Mouse (Mus musculus) myocyte (in vitro differentiated cells): ENCODE measurements around the gene Plscr3.
A peak's percentile ranks its signal among the peaks of the same experiment; 100 is the strongest.

ENCODE experiments used
- CEBPB ChIP-seq: IDR thresholded peaks from 2 replicates; pipeline ENCODE4 v1.6.1; 2011; ENCODE audit warnings: mild to moderate bottlenecking, moderate library complexity; ENCODE audit not compliant: poor library complexity, insufficient read depth, severe bottlenecking
- E2F4 ChIP-seq: IDR thresholded peaks from one replicate; pipeline ENCODE4 v1.6.1; 2011; ENCODE audit warnings: mild to moderate bottlenecking, control low read depth, moderate library complexity; ENCODE audit not compliant: insufficient read depth
- MAX ChIP-seq: IDR thresholded peaks from one replicate; pipeline ENCODE4 v1.6.1; 2011; ENCODE audit warnings: low read depth, mild to moderate bottlenecking, control low read depth
- MYOD1 ChIP-seq, 3 experiments: IDR thresholded peaks; one replicate each; pipeline ENCODE4 v1.6.1; 2011; ENCODE audit warnings: control low read depth in 2 of 3, low read depth in 2 of 3, mild to moderate bottlenecking in 2 of 3, moderate library complexity in 1 of 3; ENCODE audit not compliant: insufficient read length in 2 of 3, control insufficient read depth in 1 of 3
- MYOG ChIP-seq, 3 experiments: IDR thresholded peaks; one replicate each; pipeline ENCODE4 v1.6.1; 2011; ENCODE audit warnings: control low read depth in 2 of 3, low read depth in 2 of 3, mild to moderate bottlenecking in 2 of 3; ENCODE audit not compliant: insufficient read length in 2 of 3, control insufficient read depth in 1 of 3, insufficient read depth in 1 of 3
- POLR2A ChIP-seq: IDR thresholded peaks from one replicate; pipeline ENCODE4 v1.6.1; 2011; ENCODE audit warnings: low read depth, mild to moderate bottlenecking, control low read depth, moderate library complexity; ENCODE audit not compliant: insufficient read length
- POLR2AphosphoS2 ChIP-seq: IDR thresholded peaks from one replicate; pipeline ENCODE4 v1.6.1; 2011; ENCODE audit warnings: low read depth, control low read depth; ENCODE audit not compliant: insufficient read length
- REST ChIP-seq: IDR thresholded peaks from one replicate; pipeline ENCODE4 v1.6.1; 2011; ENCODE audit warnings: mild to moderate bottlenecking, control low read depth, moderate library complexity; ENCODE audit not compliant: insufficient read depth, insufficient read length
- SRF ChIP-seq: IDR thresholded peaks from one replicate; pipeline ENCODE4 v1.6.1; 2011; ENCODE audit warnings: low read depth; ENCODE audit not compliant: control insufficient read depth, insufficient read length
- TCF12 ChIP-seq: IDR thresholded peaks from one replicate; pipeline ENCODE4 v1.6.1; 2011; ENCODE audit warnings: mild to moderate bottlenecking, control low read depth; ENCODE audit not compliant: poor library complexity, insufficient read depth, severe bottlenecking
- TCF3 ChIP-seq: IDR thresholded peaks from one replicate; pipeline ENCODE4 v1.6.1; 2011; ENCODE audit warnings: low read depth, control low read depth; ENCODE audit not compliant: insufficient read length
- USF1 ChIP-seq: IDR thresholded peaks from one replicate; pipeline ENCODE4 v1.6.1; 2011; ENCODE audit warnings: low read depth, mild to moderate bottlenecking, control low read depth, moderate library complexity

DNA sequence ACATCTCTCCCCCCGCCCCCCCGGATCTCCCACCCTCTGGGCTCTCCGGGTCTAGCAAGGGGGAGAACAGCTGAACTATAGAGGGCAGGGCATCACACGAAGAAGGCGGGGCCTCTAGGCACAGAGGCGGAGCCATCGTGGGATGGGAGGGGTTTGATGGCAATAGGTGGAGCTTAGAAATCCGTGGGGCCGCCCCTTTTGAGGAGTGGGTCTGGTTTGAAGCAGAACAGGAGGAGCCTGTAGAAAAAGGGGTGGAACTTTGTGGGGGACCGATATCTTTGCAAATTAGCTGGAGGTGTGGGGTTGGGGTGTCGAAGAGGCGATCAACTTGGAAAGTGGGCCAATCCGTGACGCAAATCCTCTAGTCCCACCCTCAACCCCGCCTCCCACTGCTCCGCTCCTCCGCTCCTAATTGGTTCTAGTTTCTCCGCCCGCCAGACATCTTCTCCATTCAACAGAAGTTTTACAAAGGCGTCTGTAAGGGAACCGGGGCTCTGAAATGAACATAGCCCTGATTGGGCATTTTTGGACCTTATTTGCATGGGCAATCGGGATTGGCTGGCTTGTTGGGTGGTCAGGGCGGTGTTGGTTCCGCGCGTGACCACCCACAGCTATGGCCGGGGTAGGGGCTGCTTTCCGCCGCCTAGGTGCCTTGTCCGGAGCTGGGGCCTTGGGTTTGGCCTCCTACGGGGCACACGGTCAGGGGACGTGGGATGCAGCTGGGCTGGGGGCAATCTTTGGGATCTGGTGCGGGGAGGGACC, 8.0 kb upstream of the Plscr3 start, which contains the start of gene Tmem256:
- TF ChIP-seq POLR2A (peak; percentile 81), E2F4 (peak; percentile 58), REST (no peak), USF1 (no peak), MAX (no peak), MYOD1 (IDR thresholded peaks at IDR 0.05; ENCODE audit: control insufficient read depth in 1 of 3, insufficient read length in 2 of 3, low read depth in 2 of 3) (peak in 2 of 3 experiments; percentile 13 to 23), POLR2AphosphoS2 (peak; percentile 86), TCF12 (no peak), MYOG (IDR thresholded peaks at IDR 0.05; ENCODE audit: control insufficient read depth in 1 of 3, insufficient read depth in 1 of 3, insufficient read length in 2 of 3, low read depth in 2 of 3) (peak in 2 of 3 experiments; percentile 38 to 42), CEBPB (no peak), TCF3 (no peak), SRF (peak; percentile 8)
